Mouse (Mus musculus) retina, adult 2 months (tissue): Measurements from ENCODE around the gene Hist1h2bl.
"Not testable (repeated sequence)": the region's sequence is repeated elsewhere in the genome, so short reads cannot be mapped to it uniquely, and the experiment has no call there.

Experiments
- DNase-seq: peaks from one replicate; pipeline ENCODE4 v3.0.0-alpha.2; 2012; ENCODE audit warnings: low read depth, low spot score

Gene Hist1h2bl

GRCm38 (mm10) chr13:21722993-21723836, 7.3 kb upstream of the Hist1h2bl start:
- DNase-seq = no peak

- DNase-seq = no peak
Observed at GRCm38 (mm10) chr13:21722373-21722925, 6.5 kb upstream of the Hist1h2bl start.

GRCm38 (mm10) chr13:21721757-21722372, 5.9 kb upstream of the Hist1h2bl start, which contains the start of gene Hist1h2bm:
Gene Hist1h2bm, plus strand, starts transcription at chr13:21722044.
- DNase-seq = peak; percentile 69

- not testable (repeated sequence) for DNase-seq
Observed at GRCm38 (mm10) chr13:21721107-21721756, 5.3 kb upstream of the Hist1h2bl start.

- no peak for DNase-seq
Observed at GRCm38 (mm10) chr13:21718381-21719080, 2.6 kb upstream of the Hist1h2bl start.

GRCm38 (mm10) chr13:21717397-21718357, 1.7 kb upstream of the Hist1h2bl start, which contains the start of gene Hist1h3h:
Gene Hist1h3h, plus strand, starts transcription at chr13:21717659.
- DNase-seq = not testable (repeated sequence)

- not testable (repeated sequence) for DNase-seq
Observed at GRCm38 (mm10) chr13:21716540-21717391, 823 bp upstream of the Hist1h2bl start.

- DNase-seq = no peak
Observed at GRCm38 (mm10) chr13:21715131-21715863, 646 bp downstream of the Hist1h2bl start.

- DNase-seq = no peak
Observed at GRCm38 (mm10) chr13:21714725-21715124, 1.2 kb downstream of the Hist1h2bl start.

GRCm38 (mm10) chr13:21711698-21712097, 4.2 kb downstream of the Hist1h2bl start:
- DNase-seq = no peak

GRCm38 (mm10) chr13:21710821-21711525, 5.0 kb downstream of the Hist1h2bl start:
- DNase-seq = peak; percentile 67

GRCm38 (mm10) chr13:21710031-21710711, 5.8 kb downstream of the Hist1h2bl start:
- peak; percentile 76 for DNase-seq

- DNase-seq = no peak
Observed at GRCm38 (mm10) chr13:21706669-21707068, 9.3 kb downstream of the Hist1h2bl start.

- no peak for DNase-seq
Observed at GRCm38 (mm10) chr13:21697811-21698210, 18.1 kb downstream of the Hist1h2bl start, which contains the start of gene Olfr1359. Gene Olfr1359, plus strand, starts transcription at chr13:21698111.

GRCm38 (mm10) chr13:21677305-21677704, 38.6 kb downstream of the Hist1h2bl start, which contains the start of gene Olfr1360:
Gene Olfr1360, minus strand, starts transcription at chr13:21677405.
- DNase-seq = no peak
